Mouse (Mus musculus) lung, adult 2 months (tissue): ENCODE results near the gene 1700008O03Rik. TPM values are rescaled to one million over a fixed set of nuclear protein-coding genes. Genes with fewer than 3 reads are reported as not detected.

ENCODE experiments used
- DNase-seq: peaks from one replicate; pipeline ENCODE4 v3.0.0; 2022
- H3K4me1 ChIP-seq: fragments of 200-500 bp; 2 replicates; pipeline ENCODE4 v1.6.1; 2011; ENCODE audit warnings: low read length; ENCODE audit not compliant: control insufficient read depth, insufficient read depth
- H3K4me3 ChIP-seq: fragments of 200-500 bp; replicated peaks from 2 replicates; pipeline ENCODE3; 2011; ENCODE audit warnings: low read depth, mild to moderate bottlenecking, control low read depth, low read length; ENCODE audit errors: extremely low read depth
- CTCF ChIP-seq: fragments of 200-500 bp; IDR thresholded peaks from 2 replicates; pipeline ENCODE4 v1.5.1; 2011; ENCODE audit warnings: mild to moderate bottlenecking, low read length, control low read depth; ENCODE audit not compliant: insufficient read depth
- POLR2A ChIP-seq: fragments of 200-500 bp; IDR thresholded peaks from 2 replicates; pipeline ENCODE4 v1.6.1; 2011; ENCODE audit warnings: low read depth, mild to moderate bottlenecking, control low read depth, low read length, borderline replicate concordance; ENCODE audit errors: extremely low read depth
- WGBS: fragments of 180-500 bp; shearing (Covaris S2); methylation state at CpG from one replicate; pipeline ENCODE4 v1.1.7; 2018; 5-methylcytosine and 5-hydroxymethylcytosine counted together
- polyA plus RNA-seq: library from polyadenylated mRNA; depleted of rRNA; stranded (reverse); fragments of >200 nt; gene quantifications from 2 replicates; pipeline ENCODE4 v1.2.3, GENCODE M21; 2012

Gene 1700008O03Rik
- polyA plus RNA-seq, 1 experiment, result 1.2 TPM

GRCm38 (mm10) chr7:44411144-44411543 lies 25.5 kb upstream of the 1700008O03Rik start:
- DNase-seq, result no peak
- TF ChIP-seq POLR2A (no peak), CTCF (no peak)
- 84% methylated on average over 4 of the region's 4 CpGs for WGBS
- no peaks in the 10 kb centered on the region for H3K4me1 ChIP-seq
- no peak overlapping the region for H3K4me3 ChIP-seq

- peak overlapping the region; percentile 6 for H3K4me3 ChIP-seq
- no peak for TF ChIP-seq POLR2A
- 4% methylated on average over 5 of the region's 5 CpGs for WGBS
- H3K4me1 ChIP-seq, result no peaks in the 10 kb centered on the region
- DNase-seq, result no peak
Observed at GRCm38 (mm10) chr7:44406015-44406355, 20.4 kb upstream of the 1700008O03Rik start.

- Histone ChIP-seq H3K4me3 (peak overlapping the region; percentile 52), H3K4me1 (no peaks in the 10 kb centered on the region)
- 2% methylated on average over 27 of the region's 27 CpGs for WGBS
- no peak for TF ChIP-seq CTCF
- TF ChIP-seq POLR2A, result peak; percentile 16; the same call in 1 of the 2 replicates
- DNase-seq, result peak; percentile 59
Observed at GRCm38 (mm10) chr7:44405346-44406014, 19.9 kb upstream of the 1700008O03Rik start.

GRCm38 (mm10) chr7:44401673-44402072 lies 16.1 kb upstream of the 1700008O03Rik start:
- DNase-seq, result no peak
- Histone ChIP-seq H3K4me1 (no peaks in the 10 kb centered on the region), H3K4me3 (no peak overlapping the region)
- whole genome bisulfite sequencing, result 67% methylated on average over 6 of the region's 6 CpGs
- TF ChIP-seq POLR2A (no peak), CTCF (no peak)

DNA sequence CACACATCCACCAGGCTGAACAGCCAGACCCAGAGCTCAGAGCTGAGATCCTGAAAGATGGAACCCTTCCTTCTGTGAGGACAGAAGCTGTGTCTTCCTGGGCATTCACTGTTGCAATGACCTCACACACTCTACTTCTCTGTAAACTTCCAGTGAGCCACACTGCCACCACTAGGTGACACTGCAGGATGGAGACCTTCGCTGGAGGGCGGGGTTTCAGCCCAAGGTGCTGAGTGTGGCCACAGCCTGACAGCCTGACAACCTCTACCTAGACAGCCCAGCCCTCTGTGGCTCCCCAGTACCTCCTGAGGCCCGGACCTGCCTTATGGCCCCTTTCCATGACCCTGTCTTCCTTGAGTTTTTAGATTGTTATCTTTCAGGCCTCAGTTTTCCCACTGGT lies 12.9 kb upstream of the 1700008O03Rik start:
- Histone ChIP-seq H3K4me3 (no peak overlapping the region), H3K4me1 (no peaks in the 10 kb centered on the region)
- peak; percentile 37 for DNase-seq
- TF ChIP-seq CTCF (peak; percentile 56; the same call in 1 of the 2 replicates), POLR2A (no peak)
- WGBS, result 12% methylated on average over 3 of the region's 3 CpGs

DNA sequence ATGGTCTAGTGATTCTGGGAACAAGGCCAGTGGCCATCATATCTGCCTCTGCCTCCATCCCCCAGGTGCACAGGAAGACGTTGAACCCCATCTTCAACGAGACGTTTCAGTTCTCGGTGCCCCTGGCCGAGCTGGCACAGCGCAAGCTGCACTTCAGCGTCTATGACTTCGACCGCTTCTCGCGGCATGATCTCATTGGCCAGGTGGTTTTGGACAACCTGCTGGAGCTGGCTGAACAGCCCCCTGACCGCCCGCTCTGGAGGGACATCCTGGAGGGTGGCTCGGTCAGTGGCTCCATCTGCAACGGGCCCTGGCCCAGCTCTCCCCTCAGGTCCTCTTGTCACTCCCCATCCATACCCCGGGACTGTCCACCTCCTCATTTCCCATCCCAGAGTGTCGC lies 7.7 kb upstream of the 1700008O03Rik start:
- TF ChIP-seq CTCF, result no peak
- no peak for TF ChIP-seq POLR2A
- WGBS, result 88% methylated on average over 17 of the region's 17 CpGs
- DNase-seq, result no peak
- Histone ChIP-seq H3K4me3 (no peak overlapping the region), H3K4me1 (no peaks in the 10 kb centered on the region)

GRCm38 (mm10) chr7:44392341-44392740 lies 6.7 kb upstream of the 1700008O03Rik start:
- 81% methylated on average over 14 of the region's 14 CpGs for WGBS
- no peak for DNase-seq
- H3K4me1 ChIP-seq, result no peaks in the 10 kb centered on the region
- H3K4me3 ChIP-seq, result no peak overlapping the region
- TF ChIP-seq CTCF (no peak), POLR2A (no peak)

GRCm38 (mm10) chr7:44391831-44392230 lies 6.2 kb upstream of the 1700008O03Rik start:
- no peak for TF ChIP-seq POLR2A
- Histone ChIP-seq H3K4me3 (no peak overlapping the region), H3K4me1 (no peaks in the 10 kb centered on the region)
- no peak for DNase-seq
- 80% methylated on average over 4 of the region's 4 CpGs for WGBS

DNA sequence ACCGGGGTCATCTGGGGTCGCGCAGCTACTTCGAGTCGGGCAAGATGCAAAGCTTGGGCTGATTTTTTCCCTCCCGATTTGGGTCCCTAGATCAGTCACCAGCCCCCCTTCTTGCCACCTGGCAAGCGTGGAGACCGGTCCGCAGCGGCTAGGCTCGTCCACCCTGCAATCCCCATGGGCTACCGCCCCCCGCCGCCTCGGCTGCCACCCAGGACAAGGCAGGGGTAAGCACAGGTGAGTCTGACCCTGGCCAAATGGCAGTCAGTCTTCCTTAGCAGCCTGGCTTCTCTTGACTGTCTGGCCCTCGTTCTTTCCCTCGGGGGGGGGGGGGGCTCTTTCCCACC lies 932 bp downstream of the 1700008O03Rik start:
- under 1% methylated on average over 17 of the region's 17 CpGs for WGBS
- TF ChIP-seq POLR2A, result no peak
- no peak for TF ChIP-seq CTCF
- peak overlapping the region; percentile 44 for H3K4me3 ChIP-seq
- DNase-seq, result no peak
- H3K4me1 ChIP-seq, result peaks cover 2% of the 10 kb centered on the region; the same call in 1 of the 2 replicates

GRCm38 (mm10) chr7:44383980-44384715 lies 1.5 kb downstream of the 1700008O03Rik start, which contains the start of gene Syt3:
Gene Syt3, plus strand, starts transcription at chr7:44384102.
- H3K4me1 ChIP-seq, result peaks cover 2% of the 10 kb centered on the region; the same call in 1 of the 2 replicates
- 2% methylated on average over 26 of the region's 33 CpGs for WGBS
- peak within 1 kb of the TSS; percentile 62 for H3K4me3 ChIP-seq
- DNase-seq, result peak; percentile 68
- TF ChIP-seq CTCF (no peak), POLR2A (no peak)
